23 mouse cellular contexts compared by ENCODE assay signal in the genomic region with DNA sequence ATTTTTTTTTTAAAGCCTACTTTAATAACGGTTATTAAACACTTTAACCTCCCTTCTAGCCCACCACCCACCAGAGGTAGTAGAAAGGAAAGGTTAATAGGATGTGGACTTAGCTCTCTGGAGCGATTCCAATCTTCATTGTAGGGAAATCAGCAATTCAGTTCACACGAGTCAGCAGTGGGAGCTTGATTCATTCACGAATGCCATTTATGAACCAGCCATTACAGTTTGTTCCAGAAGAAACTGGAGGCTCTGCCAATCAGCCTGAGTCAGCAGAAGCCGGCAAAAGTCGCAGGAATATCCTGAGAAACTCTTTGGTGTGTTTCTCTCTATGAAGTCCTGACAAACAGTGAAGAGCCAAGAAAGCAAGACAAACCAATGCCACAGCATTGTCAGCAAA. TPM values are rescaled to one million over a fixed set of nuclear protein-coding genes. Genes with fewer than 3 reads are reported as not detected.
"Had no signal": no experiment of that assay in that cellular context is flagged by ENCODE, and none has a peak within 500 bp of the region (broad histone marks: within the 10 kb centered on the region; RNA-seq: fewer than 3 reads in every experiment).

No protein-coding gene starts in this region.

- H3K36me3 ChIP-seq: midbrain, embryonic 10.5 days; midbrain, embryonic 12.5 days; neural tube, embryonic 13.5 days; neural tube, embryonic 15.5 days; stomach, embryonic 15.5 days had no signal

- H3K9me3 ChIP-seq: midbrain, embryonic 10.5 days; midbrain, embryonic 12.5 days; neural tube, embryonic 13.5 days; neural tube, embryonic 15.5 days; stomach, embryonic 15.5 days had no signal

- H3K27ac ChIP-seq: midbrain, embryonic 10.5 days; midbrain, embryonic 12.5 days; neural tube, embryonic 13.5 days; neural tube, embryonic 15.5 days; stomach, embryonic 15.5 days; stomach, postnatal 0 days had no signal

- DNase-seq: lung, embryonic 14.5 days; lung, postnatal 10 days; lung, postnatal 4 days; midbrain, embryonic 14.5 days; retina, postnatal 1 day; right cerebral cortex, adult 18-20 months; right cerebral cortex, postnatal 25 days; thymus, adult 2 months; thymus, postnatal 25 days; thymus, postnatal 4 days had no signal

- H3K4me3 ChIP-seq: midbrain, embryonic 10.5 days; midbrain, embryonic 12.5 days; myocyte; neural tube, embryonic 13.5 days; neural tube, embryonic 15.5 days; stomach, embryonic 15.5 days had no signal

- H3K9ac ChIP-seq: lung, embryonic 14.5 days; midbrain, embryonic 12.5 days; neural tube, embryonic 13.5 days; neural tube, embryonic 15.5 days; stomach, embryonic 15.5 days had no signal

RNA-seq across cellular contexts. Expression of a gene that starts 18.7 kb away (rescaled TPM):
- total RNA-seq: megakaryocyte, adult 5-6 weeks; megakaryocyte-erythroid progenitor cell, adult 5-6 weeks had no signal
- polyA plus RNA-seq: lung, embryonic 14.5 days; lung, embryonic 16.5 days; myocyte; spleen, adult 2 months; stomach, embryonic 15.5 days; stomach, postnatal 0 days; thymus, adult 2 months had no signal

RNA-seq across cellular contexts. Expression of a gene that starts 33.9 kb away (rescaled TPM):
- total RNA-seq: megakaryocyte, adult 5-6 weeks; megakaryocyte-erythroid progenitor cell, adult 5-6 weeks had no signal
- polyA plus RNA-seq: lung, embryonic 14.5 days; lung, embryonic 16.5 days; midbrain, embryonic 10.5 days; midbrain, embryonic 12.5 days; midbrain, embryonic 14.5 days; midbrain, embryonic 16.5 days; spleen, adult 2 months; stomach, embryonic 15.5 days; stomach, postnatal 0 days; testis, adult 2 months; thymus, adult 2 months had no signal

RNA-seq across cellular contexts. Expression of a gene that starts 49.0 kb away (rescaled TPM):
- total RNA-seq: megakaryocyte, adult 5-6 weeks; megakaryocyte-erythroid progenitor cell, adult 5-6 weeks had no signal
- polyA plus RNA-seq: lung, embryonic 14.5 days; lung, embryonic 16.5 days; midbrain, embryonic 10.5 days; midbrain, embryonic 12.5 days; midbrain, embryonic 14.5 days; midbrain, embryonic 16.5 days; spleen, adult 2 months; stomach, postnatal 0 days; testis, adult 2 months; thymus, adult 2 months had no signal

RNA-seq across cellular contexts. Expression of a gene that starts 54.0 kb away (rescaled TPM):
- total RNA-seq: megakaryocyte-erythroid progenitor cell, adult 5-6 weeks had no signal
- polyA plus RNA-seq: lung, embryonic 14.5 days; lung, embryonic 16.5 days; midbrain, embryonic 12.5 days; midbrain, embryonic 14.5 days; midbrain, embryonic 16.5 days; spleen, adult 2 months; stomach, postnatal 0 days; thymus, adult 2 months had no signal
